Mouse (Mus musculus) left cerebral cortex, adult 2 months (tissue): Measurements from ENCODE around the gene Hoxd3. TPM values are rescaled to one million over a fixed set of nuclear protein-coding genes. Genes with fewer than 3 reads are reported as not detected.

ENCODE experiments used
- DNase-seq, 2 experiments: peaks; one replicate each; pipeline ENCODE4 v3.0.0; 2021 to 2022; ENCODE audit warnings: low spot score in 2 of 2, mixed read lengths in 1 of 2; ENCODE audit errors: extremely low spot score in 1 of 2
- H3K27ac ChIP-seq: fragments of 200-600 bp; 2 replicates; pipeline ENCODE4 v1.8.1; 2022
- H3K4me3 ChIP-seq: fragments of 200-600 bp; 2 replicates; pipeline ENCODE4 v1.8.1; 2022
- CTCF ChIP-seq: fragments of 200-600 bp; IDR thresholded peaks from 2 replicates; pipeline ENCODE4 v1.8.1; 2022; ENCODE audit warnings: antibody characterized with exemption, mild to moderate bottlenecking, moderate library complexity
- intact Hi-C: fragments of 180-260 bp; cut with DNase I; formaldehyde crosslinking; loops from one replicate; pipeline ENCODE4 v1.15.1; 2025
- long read RNA-seq, 2 experiments: library from polyadenylated mRNA; stranded (forward); transcript quantifications; one replicate each; pipeline ENCODE4 v2.0.0; 2021; ENCODE audit warnings: borderline mapping rate in 2 of 2
- total RNA-seq, 2 experiments: library from RNA; stranded (reverse); gene quantifications; 2 replicates each; pipeline ENCODE4 v1.2.3; 2021

The Hoxd3 gene
- total RNA-seq, result not detected
- long read RNA-seq, experiment 1, result 0 reads
- long read RNA-seq, experiment 2, result 0 reads

- intact Hi-C loops, result loop anchor here (5.0 kb wide), 1 partner anchor 55 kb away; the partner anchor contains the start of gene Evx2
- Histone ChIP-seq H3K4me3 (no peak within 1 kb of the TSS), H3K27ac (no peak within 1 kb of the TSS)
- DNase-seq, result no peak
- no peak for TF ChIP-seq CTCF
Measured at GRCm38 (mm10) chr2:74711721-74712621, at the start of gene Hoxd3, which contains the start of gene Hoxd4. TSS of gene Hoxd3 (plus strand) at chr2:74711927. TSS of gene Hoxd4 (plus strand) at chr2:74711929.

GRCm38 (mm10) chr2:74663291-74663925 lies 48.3 kb upstream of the Hoxd3 start:
- no peak overlapping the region for H3K27ac ChIP-seq
- peak; percentile 78 for TF ChIP-seq CTCF
- no peak overlapping the region for H3K4me3 ChIP-seq
- DNase-seq, result peak in 1 of 2 experiments; percentile 63
- intact Hi-C loops, result loop anchor here (2.0 to 5.0 kb wide), 3 partner anchors 363 to 736 kb away; no protein-coding TSS in a partner anchor

- intact Hi-C loops, result no loop called here
- no peak for TF ChIP-seq CTCF
- Histone ChIP-seq H3K4me3 (no peak overlapping the region), H3K27ac (no peak overlapping the region)
- DNase-seq, result no peak
Measured at GRCm38 (mm10) chr2:74666411-74666810, 45.3 kb upstream of the Hoxd3 start.

- Histone ChIP-seq H3K27ac (no peak overlapping the region), H3K4me3 (no peak overlapping the region)
- intact Hi-C loops, result no loop called here
- TF ChIP-seq CTCF, result no peak
- no peak for DNase-seq
Measured at GRCm38 (mm10) chr2:74667191-74667841, 44.4 kb upstream of the Hoxd3 start.

GRCm38 (mm10) chr2:74667842-74668357 lies 43.8 kb upstream of the Hoxd3 start, which contains the start of gene Hoxd13:
TSS of gene Hoxd13 (plus strand) at chr2:74668310.
- H3K4me3 ChIP-seq, result no peak within 1 kb of the TSS
- TF ChIP-seq CTCF, result no peak
- no peak within 1 kb of the TSS for H3K27ac ChIP-seq
- intact Hi-C loops, result no loop called here
- no peak for DNase-seq

GRCm38 (mm10) chr2:74668370-74669229 lies 43.1 kb upstream of the Hoxd3 start:
- Histone ChIP-seq H3K27ac (no peak overlapping the region), H3K4me3 (no peak overlapping the region)
- intact Hi-C loops, result no loop called here
- no peak for TF ChIP-seq CTCF
- no peak for DNase-seq

- Histone ChIP-seq H3K4me3 (no peak overlapping the region), H3K27ac (no peak overlapping the region)
- TF ChIP-seq CTCF, result no peak
- intact Hi-C loops, result no loop called here
- no peak for DNase-seq
Measured at GRCm38 (mm10) chr2:74669230-74669578, 42.5 kb upstream of the Hoxd3 start.

- no peak for TF ChIP-seq CTCF
- Histone ChIP-seq H3K27ac (no peak overlapping the region), H3K4me3 (no peak overlapping the region)
- DNase-seq, result no peak
- intact Hi-C loops, result no loop called here
Measured at GRCm38 (mm10) chr2:74669650-74670235, 42.0 kb upstream of the Hoxd3 start.

GRCm38 (mm10) chr2:74670632-74671188 lies 41.0 kb upstream of the Hoxd3 start:
- H3K4me3 ChIP-seq, result no peak overlapping the region
- no peak for DNase-seq
- no peak for TF ChIP-seq CTCF
- intact Hi-C loops, result no loop called here
- no peak overlapping the region for H3K27ac ChIP-seq

- intact Hi-C loops, result no loop called here
- TF ChIP-seq CTCF, result no peak
Measured at GRCm38 (mm10) chr2:74671847-74672246, 39.9 kb upstream of the Hoxd3 start.

More at GRCm38 (mm10) chr2:74671847-74672246, 39.9 kb upstream of the Hoxd3 start:
- Histone ChIP-seq H3K4me3 (no peak overlapping the region), H3K27ac (no peak overlapping the region)
- no peak for DNase-seq
